Mouse (Mus musculus) liver, adult 2 months (tissue): ENCODE measurements at regions not wholly inside any gene's neighbourhood (a gene's known extent, or its start where the extent isn't known, plus 50 kb on each side); places are given as distances from the start of the nearest gene placed in this dataset.

Source experiments
- DNase-seq: peaks from one replicate; pipeline ENCODE4 v3.0.0-alpha.2; 2011; ENCODE audit warnings: low read depth, low spot score; ENCODE audit errors: extremely low read depth
- H3K27ac ChIP-seq: fragments of 200-500 bp; replicated peaks from 2 replicates; pipeline ENCODE4 v1.5.1; 2012; ENCODE audit warnings: low read depth, mild to moderate bottlenecking, control low read depth, inconsistent platforms, low read length; ENCODE audit not compliant: insufficient read depth
- H3K27me3 ChIP-seq: fragments of 200-500 bp; 2 replicates; pipeline ENCODE4 v1.6.1; 2012; ENCODE audit warnings: mild to moderate bottlenecking, moderate library complexity, low read length, inconsistent platforms; ENCODE audit not compliant: control insufficient read depth, insufficient read depth
- H3K36me3 ChIP-seq: fragments of 200-500 bp; 2 replicates; pipeline ENCODE4 v1.6.1; 2012; ENCODE audit warnings: low read length, inconsistent platforms; ENCODE audit not compliant: control insufficient read depth, insufficient read depth
- H3K4me1 ChIP-seq: fragments of 200-500 bp; 2 replicates; pipeline ENCODE4 v1.6.1; 2011; ENCODE audit warnings: low read length; ENCODE audit not compliant: control insufficient read depth, insufficient read depth
- H3K4me3 ChIP-seq: fragments of 200-500 bp; 2 replicates; pipeline ENCODE4 v1.5.1; 2011; ENCODE audit warnings: low read depth, mild to moderate bottlenecking, control low read depth, low read length, moderate library complexity; ENCODE audit not compliant: insufficient read depth
- H3K79me2 ChIP-seq: fragments of 200-500 bp; 2 replicates; pipeline ENCODE4 v1.6.1; 2012; ENCODE audit warnings: inconsistent platforms, mild to moderate bottlenecking, low read length, moderate library complexity; ENCODE audit not compliant: control insufficient read depth, insufficient read depth
- H3K9ac ChIP-seq: fragments of 200-500 bp; 2 replicates; pipeline ENCODE4 v1.6.1; 2012; ENCODE audit warnings: low read depth, mild to moderate bottlenecking, control low read depth, inconsistent platforms, low read length
- CTCF ChIP-seq: fragments of 200-500 bp; IDR thresholded peaks from 2 replicates; pipeline ENCODE4 v1.5.1; 2011; ENCODE audit warnings: low read depth, low read length, control low read depth
- POLR2A ChIP-seq: fragments of 200-500 bp; IDR thresholded peaks from 2 replicates; pipeline ENCODE4 v1.6.1; 2011; ENCODE audit warnings: low read length, control low read depth; ENCODE audit not compliant: insufficient read depth; ENCODE audit errors: extremely low read depth
- WGBS: fragments of 180-500 bp; shearing (Covaris S2); methylation state at CpG from one replicate; pipeline ENCODE4 v1.1.7; 2018; 5-methylcytosine and 5-hydroxymethylcytosine counted together

GRCm38 (mm10) chr3:124986930-124987329 lies 406.0 kb upstream of the 1700003H04Rik start:
- Histone ChIP-seq H3K9ac (no peak overlapping the region), H3K79me2 (no peaks in the 10 kb centered on the region), H3K27me3 (no peaks in the 10 kb centered on the region), H3K4me3 (no peak overlapping the region), H3K4me1 (no peaks in the 10 kb centered on the region), H3K36me3 (no peaks in the 10 kb centered on the region), H3K27ac (no peak overlapping the region)
- WGBS, result 80% methylated on average over 1 of the region's 1 CpGs
- DNase-seq, result no peak
- no peak for TF ChIP-seq CTCF

DNA sequence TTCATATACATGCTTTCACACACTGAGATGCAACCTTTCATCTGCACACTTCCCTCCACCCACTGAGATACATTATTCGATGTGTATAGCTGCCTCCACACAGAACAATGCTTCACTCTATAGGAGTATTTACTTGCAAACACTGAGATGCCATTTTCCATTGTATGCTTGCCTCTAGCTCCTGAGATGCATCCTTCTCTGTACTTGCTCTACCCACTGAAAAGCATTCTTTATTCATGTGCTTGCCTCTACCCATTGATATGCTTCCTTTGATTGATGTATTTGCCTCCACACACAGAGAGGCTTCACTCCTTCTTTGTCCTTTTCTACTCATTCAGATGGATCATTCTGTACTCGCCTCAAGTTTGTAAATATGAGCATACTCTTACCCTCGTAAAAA lies 405.6 kb upstream of the 1700003H04Rik start:
- H3K4me1 ChIP-seq, result no peaks in the 10 kb centered on the region
- WGBS, result 70% methylated on average over 3 of the region's 3 CpGs
- no peak for TF ChIP-seq CTCF
- no peak overlapping the region for H3K4me3 ChIP-seq
- no peak overlapping the region for H3K27ac ChIP-seq
- H3K9ac ChIP-seq, result no peak overlapping the region
- no peak for DNase-seq
- no peaks in the 10 kb centered on the region for H3K79me2 ChIP-seq
- H3K36me3 ChIP-seq, result no peaks in the 10 kb centered on the region
- H3K27me3 ChIP-seq, result no peaks in the 10 kb centered on the region

GRCm38 (mm10) chr3:124985428-124985827 lies 404.5 kb upstream of the 1700003H04Rik start:
- Histone ChIP-seq H3K36me3 (no peaks in the 10 kb centered on the region), H3K27ac (no peak overlapping the region), H3K4me3 (no peak overlapping the region), H3K9ac (no peak overlapping the region), H3K4me1 (no peaks in the 10 kb centered on the region), H3K79me2 (no peaks in the 10 kb centered on the region), H3K27me3 (no peaks in the 10 kb centered on the region)
- no peak for TF ChIP-seq CTCF
- TF ChIP-seq POLR2A, result no peak
- WGBS, result 41% methylated on average over 5 of the region's 5 CpGs
- peak; percentile 76 for DNase-seq

DNA sequence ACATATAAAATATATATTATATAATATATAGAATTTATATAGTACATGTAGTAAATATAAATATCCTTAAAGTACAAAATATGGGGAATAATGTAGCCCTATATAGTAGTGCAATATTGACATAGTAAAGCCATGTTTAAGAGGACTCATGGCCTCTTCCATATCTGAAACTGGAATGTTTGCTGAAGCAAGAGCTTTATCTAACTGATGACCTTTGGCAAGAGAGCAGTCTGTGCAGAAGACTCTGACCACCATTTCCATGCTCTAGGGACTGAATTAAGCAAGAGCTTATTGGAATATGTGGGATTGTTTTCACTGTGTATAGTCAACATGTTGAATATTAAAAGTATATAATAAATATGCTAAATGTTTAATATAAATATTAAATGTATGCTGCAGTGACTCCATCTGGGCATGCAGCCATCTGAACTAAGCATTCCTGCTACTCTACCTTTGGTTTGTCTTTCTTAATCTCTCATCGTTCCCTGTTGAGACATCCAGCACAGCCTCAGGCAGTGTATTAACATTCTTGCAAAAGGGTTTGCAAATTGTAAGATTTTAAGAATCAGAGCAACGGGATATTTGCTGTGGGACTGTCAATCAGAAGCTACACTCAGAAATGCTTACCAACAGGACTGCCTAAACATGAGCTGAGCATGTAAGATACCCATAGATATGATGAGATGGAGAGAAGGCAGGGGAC lies 354.4 kb upstream of the 1700003H04Rik start:
- H3K4me3 ChIP-seq, result no peak overlapping the region
- no peak overlapping the region for H3K27ac ChIP-seq
- DNase-seq, result peak; percentile 9
- no peak for TF ChIP-seq POLR2A
- no peak for TF ChIP-seq CTCF
- H3K4me1 ChIP-seq, result no peaks in the 10 kb centered on the region
- no peaks in the 10 kb centered on the region for H3K36me3 ChIP-seq
- 29% methylated on average over 2 of the region's 2 CpGs for WGBS
- H3K79me2 ChIP-seq, result no peaks in the 10 kb centered on the region
- no peak overlapping the region for H3K9ac ChIP-seq
- H3K27me3 ChIP-seq, result no peaks in the 10 kb centered on the region

GRCm38 (mm10) chr3:124932655-124933054 lies 351.8 kb upstream of the 1700003H04Rik start:
- no peak overlapping the region for H3K9ac ChIP-seq
- H3K27ac ChIP-seq, result no peak overlapping the region
- H3K4me1 ChIP-seq, result no peaks in the 10 kb centered on the region
- no peaks in the 10 kb centered on the region for H3K27me3 ChIP-seq
- H3K79me2 ChIP-seq, result no peaks in the 10 kb centered on the region
- WGBS, result 80% methylated on average over 1 of the region's 1 CpGs
- H3K36me3 ChIP-seq, result no peaks in the 10 kb centered on the region
- TF ChIP-seq CTCF (no peak), POLR2A (no peak)
- no peak for DNase-seq
- H3K4me3 ChIP-seq, result no peak overlapping the region

GRCm38 (mm10) chr3:124930773-124931607 lies 350.1 kb upstream of the 1700003H04Rik start:
- Histone ChIP-seq H3K27me3 (no peaks in the 10 kb centered on the region), H3K27ac (no peak overlapping the region), H3K36me3 (no peaks in the 10 kb centered on the region), H3K79me2 (no peaks in the 10 kb centered on the region), H3K4me3 (no peak overlapping the region), H3K9ac (no peak overlapping the region), H3K4me1 (no peaks in the 10 kb centered on the region)
- TF ChIP-seq POLR2A (no peak), CTCF (no peak)
- DNase-seq, result no peak
- WGBS, result 58% methylated on average over 15 of the region's 15 CpGs
